Mouse (Mus musculus) heart, postnatal 4 days (tissue): ENCODE measurements around the gene Hesx1. TPM values are rescaled to one million over a fixed set of nuclear protein-coding genes. Genes with fewer than 3 reads are reported as not detected.
"Not testable (repeated sequence)": the region's sequence is repeated elsewhere in the genome, so short reads cannot be mapped to it uniquely, and the experiment has no call there.

Source experiments
- DNase-seq: peaks from one replicate; pipeline ENCODE4 v3.0.0; 2021
- total RNA-seq, 2 experiments: library from RNA; stranded (reverse); gene quantifications; 2 replicates each; pipeline ENCODE4 v1.2.3; 2021

Gene Hesx1
- total RNA-seq: under 1 TPM in 1 of 2 experiments, not detected in 1; 0.23 TPM

DNA sequence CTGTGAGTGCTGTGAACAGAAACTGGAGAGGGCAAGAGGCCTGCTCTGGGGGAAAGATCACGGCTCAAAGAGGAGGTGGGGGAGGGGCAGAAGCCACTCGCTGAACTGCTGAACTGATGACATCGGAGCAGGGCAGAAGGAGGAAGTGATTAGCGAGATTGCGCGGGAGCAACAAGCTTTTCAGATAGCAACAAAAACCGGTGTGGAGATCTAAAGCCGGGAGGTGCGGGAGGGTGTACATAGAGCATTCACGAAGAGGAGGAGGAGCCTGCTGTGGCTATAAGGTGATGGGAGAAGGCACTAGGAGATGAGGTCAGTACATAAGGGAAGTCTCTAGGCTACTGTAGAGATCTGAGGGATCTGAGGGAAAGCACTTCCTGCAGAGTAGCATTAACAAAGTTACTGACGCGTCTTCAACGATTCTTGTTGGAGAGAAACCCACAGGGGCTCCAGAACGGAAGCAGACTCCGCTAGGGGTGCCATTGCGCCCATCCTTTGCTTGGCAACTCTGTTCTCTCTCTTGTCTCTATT is at the start of gene Hesx1:
Gene Hesx1, plus strand, starts transcription at position 206 of the 531 bp plus-strand sequence.
- DNase-seq: peak; percentile 56

DNA sequence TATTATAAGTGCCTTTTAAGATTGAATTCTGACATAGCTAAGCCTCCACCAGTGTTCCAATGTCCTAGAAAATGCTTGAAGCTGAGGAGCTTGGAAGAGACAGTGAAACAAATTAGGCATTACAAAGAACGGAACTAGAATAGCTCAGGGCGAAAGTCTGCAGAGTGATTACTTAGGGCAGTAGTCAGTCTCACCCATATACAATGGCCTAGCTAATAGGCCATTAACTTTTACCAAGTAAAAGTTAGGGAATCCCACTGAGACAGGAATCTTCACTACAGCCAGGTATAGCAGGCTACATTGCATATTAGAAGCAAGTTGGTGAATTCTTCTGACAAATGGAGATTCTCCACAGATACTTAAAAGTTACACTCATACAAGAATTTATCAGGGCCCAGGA is 38.1 kb upstream of the Hesx1 start:
- not testable (repeated sequence) for DNase-seq

DNA sequence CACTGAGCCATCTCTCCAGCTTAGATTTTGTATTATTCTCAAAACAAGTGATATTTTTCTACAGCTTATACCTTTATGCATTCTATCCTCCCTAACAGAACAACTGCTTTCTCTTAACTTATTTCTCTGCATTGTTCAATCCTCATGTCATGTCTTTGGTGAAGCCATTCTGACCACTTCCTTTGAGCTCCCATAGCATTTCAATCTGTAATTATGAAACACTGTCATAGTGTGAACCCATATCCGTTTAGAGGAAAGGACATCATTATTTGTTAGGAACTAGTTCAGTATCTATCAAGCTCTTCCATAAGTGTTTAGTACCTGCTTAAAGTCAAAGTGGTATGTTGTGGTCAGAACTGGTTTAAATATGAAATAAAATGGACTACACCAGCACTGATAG is 33.7 kb upstream of the Hesx1 start:
- DNase-seq: no peak

DNA sequence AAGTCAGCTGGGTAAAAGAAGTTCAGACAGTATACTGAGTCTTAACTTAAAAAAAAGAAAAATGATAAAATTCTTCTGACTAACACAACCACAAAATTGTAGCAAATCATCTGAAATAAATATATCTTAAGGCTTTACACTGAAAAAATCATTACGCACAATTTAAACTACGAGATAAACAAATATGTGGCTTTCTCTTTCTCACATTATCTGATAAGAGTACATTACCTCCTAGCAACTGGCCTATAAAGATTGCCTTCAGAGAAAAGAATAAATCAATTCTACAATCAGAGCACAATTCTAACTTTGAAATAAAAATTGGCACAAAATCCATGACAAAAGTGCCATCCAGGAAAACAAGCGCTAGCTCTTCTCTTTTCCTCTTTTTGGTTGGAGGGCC is 25.1 kb upstream of the Hesx1 start:
- no peak for DNase-seq

DNA sequence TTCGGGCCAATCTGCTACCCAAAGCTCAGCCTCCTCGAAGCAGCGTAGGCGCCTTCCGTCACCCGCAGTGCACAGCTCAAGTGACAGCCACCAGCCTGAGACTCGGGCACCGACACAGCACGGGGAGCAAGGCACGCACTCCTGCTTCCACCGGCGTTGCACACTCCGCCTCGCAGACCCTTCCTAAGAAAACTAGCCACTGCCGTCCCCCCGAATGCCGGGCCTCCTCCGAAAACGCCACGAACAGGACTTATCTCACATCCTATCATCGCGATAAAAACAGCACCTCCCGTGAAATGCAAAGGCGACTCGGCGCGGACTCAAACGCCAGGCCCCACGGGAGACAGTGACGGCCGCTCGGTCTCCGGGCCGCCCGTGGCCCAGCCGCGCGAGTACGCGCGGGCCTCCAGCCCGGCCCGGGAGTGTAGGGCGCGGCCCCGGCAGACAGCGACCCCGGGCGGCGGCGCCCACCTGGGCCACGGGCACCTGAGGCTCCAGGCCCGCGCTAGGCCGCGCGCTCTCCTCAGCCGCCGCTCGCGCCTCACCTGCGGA is 24.3 kb upstream of the Hesx1 start:
- DNase-seq: peak; percentile 55

DNA sequence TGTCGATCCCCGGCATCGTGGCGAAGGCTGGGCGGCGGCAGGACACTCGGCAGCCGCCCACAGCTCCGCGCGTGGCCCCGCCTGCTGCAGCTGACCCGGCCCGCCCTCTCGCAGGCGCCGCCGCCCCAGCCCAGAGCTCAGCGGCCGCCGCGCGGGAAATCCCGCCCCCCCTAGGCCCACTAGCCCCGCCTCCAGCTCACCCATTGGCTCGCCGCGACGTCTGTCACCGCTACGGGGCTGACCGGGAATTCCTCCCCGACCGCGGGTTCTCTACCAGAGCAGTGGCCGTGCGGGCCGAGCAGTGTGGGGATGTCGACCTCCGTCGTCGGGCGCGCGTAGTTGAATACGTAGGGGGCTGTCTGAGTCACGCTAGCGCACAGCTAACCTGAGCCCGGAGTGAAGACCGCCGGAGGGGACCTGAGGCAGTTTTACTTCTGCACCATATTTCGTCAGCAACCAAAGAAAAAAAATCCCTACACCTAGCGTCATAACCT is 23.7 kb upstream of the Hesx1 start:
- DNase-seq: peak; percentile 99

DNA sequence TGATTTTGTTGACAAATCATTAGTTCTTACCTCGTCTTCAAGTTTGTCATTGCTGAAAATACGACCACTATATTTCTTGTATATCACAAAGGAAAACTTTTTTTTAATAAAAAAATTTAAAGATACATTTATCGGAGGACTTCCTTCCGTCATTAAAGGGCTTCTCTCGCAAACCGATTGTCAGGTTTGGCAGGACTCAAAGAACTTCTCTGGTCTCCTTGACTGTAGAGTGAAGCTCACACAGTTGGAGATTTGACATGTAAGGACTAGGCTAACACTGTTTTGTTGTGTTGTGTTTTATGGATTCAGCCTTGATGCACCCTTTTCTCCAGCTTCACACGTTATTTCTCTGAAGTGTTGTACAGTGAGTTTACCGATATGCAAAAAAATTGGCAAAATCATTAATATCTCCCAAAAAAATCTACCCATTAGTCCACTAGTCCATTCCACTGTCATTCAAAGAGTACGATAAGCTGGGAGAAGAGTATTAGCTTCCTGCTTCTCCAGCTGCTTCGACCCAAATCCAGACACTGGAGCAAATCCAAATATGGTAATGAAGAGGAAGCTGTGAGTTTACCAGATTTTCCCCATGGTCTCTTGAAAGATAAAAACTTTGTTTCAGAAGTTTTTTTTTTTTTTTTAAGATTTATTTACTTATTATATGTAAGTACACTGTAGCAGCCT is 23.0 kb upstream of the Hesx1 start, which contains the start of gene Appl1:
Gene Appl1, minus strand, starts transcription at position 127 of the 684 bp plus-strand sequence.
- DNase-seq: no peak

DNA sequence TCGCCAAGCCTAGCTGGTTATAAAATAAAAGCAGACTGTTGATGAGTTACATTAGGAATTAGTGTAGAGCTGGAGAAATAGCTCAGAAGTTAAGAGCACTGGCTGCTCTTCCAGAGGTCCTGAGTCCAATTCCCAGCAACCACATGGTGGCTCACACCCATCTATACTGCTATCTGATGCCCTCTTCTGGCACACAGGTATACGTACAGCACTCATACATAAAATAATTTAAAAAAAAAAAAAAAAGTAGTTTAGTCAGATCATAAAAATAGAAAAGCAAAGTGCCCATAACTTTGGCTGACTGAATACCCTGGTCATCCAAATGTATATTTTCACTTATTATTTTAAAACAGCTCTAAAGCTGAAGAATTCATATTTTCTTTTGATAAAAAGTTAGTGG is 21.1 kb upstream of the Hesx1 start:
- DNase-seq: no peak

DNA sequence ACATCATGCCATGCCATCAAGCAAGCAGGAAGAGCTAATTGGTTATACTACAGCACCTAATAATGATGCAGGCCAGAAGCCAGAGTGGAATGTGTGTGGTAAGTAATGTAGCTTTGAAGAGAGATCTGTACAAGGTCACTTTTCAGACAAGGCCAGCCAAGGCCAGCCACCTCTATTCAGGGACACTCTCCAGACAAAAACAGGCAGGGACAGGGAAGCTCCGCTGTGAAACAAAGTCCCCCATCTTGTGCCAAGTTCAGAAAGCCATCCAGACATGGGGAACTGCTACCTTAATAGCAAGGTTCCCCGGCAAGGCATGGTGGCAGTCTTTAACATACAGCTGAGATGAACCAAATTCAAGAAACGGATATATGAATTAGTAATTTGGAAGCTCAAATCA is 18.7 kb upstream of the Hesx1 start:
- no peak for DNase-seq

DNA sequence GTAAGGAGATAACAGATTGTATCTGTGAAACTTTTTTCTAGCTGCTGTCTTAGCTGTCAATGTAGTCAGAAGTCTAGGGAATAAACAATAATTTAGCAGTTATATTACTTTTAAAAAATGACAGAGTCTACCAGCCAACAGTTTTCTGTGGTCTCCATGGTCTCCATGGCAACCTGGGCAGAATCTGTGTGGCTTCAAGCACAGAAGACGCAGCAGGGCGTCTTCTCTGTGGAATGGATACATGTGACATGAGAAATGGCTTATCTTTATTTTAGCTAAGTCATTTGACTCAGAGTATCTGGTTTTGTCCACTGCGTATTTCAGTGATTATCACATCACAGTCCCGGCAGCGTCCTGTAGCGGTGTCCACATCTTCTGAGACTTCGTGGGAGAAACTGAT is 18.0 kb upstream of the Hesx1 start:
- DNase-seq: no peak

DNA sequence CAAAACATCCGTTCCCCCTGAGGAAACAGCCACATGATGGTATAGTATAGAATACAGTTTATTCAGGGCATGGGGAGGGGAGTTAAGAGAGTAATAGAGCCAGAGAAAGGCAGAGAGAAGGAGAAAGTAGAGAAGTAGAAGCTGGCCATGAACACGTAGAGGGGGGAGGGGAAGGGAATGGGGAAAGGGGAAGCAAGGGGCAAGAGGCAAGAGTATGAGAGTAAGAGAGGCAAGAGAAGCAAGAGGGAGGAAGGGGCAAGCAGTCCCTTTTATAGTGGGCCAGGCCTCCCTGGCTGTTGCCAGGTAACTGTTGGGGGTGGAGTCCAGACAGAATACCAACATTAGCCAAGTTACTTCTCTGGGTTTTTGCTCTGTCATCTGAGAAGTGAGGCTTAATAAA is 16.7 kb upstream of the Hesx1 start:
- no peak for DNase-seq

DNA sequence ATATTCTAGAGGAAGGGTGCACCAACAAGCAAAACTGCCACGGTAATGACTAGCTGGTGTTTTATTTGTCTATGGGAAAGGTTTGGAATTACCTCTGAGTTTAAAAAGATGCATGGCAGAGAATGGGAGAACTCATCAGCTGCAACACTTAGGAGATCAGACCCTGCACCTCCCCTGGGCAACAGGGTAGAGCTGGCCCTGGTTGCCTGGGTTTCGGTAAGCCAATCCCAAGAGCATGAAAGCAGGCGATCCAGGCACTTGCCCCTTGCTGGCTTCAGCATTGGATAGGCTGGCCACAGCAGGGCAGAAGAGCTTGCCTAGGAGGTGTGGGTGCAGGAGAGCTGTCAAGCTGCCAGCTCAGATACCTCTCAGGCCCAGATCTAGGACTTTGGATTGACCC is 14.4 kb upstream of the Hesx1 start:
- DNase-seq: no peak

DNA sequence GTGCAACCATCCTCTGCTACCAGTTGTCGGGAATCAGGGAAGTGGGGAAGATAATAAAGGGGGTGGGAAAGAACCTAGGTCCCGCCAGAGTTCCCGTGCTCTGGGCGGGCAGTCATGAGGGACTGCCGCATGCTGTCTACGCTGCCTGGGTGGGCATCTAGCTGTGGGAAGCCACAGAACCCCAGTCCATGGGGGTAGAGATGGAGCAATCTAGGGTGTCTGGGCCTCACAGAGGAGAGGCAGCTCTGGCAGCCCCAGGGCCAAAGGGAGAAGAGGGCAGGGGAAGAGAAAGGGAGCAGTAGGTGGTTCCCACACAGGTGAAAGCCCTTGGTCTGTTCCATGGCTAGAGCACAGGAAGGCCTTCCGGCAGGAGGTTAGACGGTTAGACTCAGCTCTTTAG is 13.2 kb upstream of the Hesx1 start:
- DNase-seq: no peak

DNA sequence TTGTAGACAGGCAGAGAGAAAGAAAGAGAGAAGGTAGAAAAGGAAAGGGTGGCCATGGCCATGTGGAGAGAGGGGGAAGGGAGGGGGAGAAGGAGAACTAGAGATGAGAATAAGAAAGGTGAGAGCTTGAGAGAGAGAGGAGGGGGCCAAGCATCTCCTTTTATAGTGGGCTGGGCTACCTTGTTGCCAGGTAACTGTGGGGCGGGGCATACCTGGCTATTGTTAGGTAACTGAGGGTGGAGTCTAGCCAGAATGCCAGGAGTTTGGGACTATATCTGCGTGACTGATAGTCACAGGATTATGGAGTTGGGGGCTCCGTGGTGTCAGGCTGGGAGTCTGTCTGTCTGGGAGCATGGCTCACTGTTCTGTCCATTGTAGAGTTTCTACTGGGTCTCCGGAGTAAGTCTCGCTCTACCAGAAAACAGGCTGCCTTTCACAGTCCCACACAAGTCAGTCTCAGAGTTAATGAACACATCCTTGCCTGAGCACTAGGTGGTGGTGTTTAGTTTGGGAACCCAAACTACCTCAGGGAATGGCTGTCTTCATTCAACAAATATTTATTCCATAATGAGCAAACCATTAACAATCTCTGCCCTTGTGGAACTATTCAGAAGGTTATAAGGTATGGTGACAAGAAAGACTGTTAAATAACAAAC is 12.6 kb upstream of the Hesx1 start:
- DNase-seq: no peak

DNA sequence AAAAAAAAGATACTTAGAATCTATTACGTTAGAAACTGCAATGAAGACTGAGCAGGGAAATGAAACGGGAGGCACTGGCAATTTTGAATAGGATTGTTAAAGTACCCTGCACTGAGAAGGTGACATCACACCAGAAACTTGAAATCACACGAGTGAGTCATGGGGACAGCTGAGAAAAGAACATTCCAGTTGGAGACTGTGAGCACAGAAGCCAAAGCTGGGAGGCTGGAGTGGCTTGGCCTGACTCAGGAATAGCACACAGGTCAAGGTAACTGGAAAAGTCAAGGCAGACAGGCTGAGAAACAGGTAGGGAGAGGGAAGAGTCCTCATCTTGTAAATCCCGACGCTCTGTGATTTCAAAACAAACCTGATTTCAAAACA is 12.1 kb upstream of the Hesx1 start:
- no peak for DNase-seq

DNA sequence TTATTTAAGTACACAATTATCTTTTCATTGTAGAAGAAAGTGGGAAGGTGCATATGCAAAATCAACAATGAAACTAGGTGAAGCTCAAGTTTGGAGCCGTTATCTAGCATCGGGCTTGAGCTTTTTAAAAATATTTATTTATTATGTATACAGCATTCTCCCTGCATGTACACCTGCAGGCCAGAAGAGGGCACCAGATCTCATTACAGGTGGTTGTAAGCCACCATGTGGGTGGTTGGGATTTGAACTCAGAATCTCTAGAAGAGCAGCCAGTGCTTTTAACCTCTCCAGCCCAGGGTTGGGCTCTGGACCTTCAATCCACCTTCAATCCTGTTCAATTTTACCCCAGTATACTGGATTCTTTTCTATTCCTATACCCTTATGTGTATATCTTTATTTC is 5.5 kb upstream of the Hesx1 start:
- DNase-seq: no peak

DNA sequence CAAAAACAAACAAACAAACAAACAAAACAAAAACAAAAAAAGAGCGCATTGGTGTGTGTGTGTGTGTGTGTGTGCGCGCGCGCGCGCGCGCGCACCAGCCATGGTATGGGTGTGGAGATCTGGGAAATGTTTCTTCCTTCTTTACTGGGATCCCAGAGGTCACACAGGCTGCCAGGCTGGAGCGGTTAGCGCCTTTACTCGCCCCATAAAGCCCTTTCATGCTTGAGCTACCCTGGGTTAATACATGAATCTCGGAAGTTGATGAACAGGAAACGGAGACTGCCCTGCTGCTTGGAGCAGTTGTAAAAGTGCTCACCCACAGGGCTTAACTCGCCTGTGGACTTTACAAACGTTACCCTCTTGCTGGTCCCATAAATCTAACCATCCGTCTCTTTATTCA is 2.6 kb upstream of the Hesx1 start:
- no peak for DNase-seq

DNA sequence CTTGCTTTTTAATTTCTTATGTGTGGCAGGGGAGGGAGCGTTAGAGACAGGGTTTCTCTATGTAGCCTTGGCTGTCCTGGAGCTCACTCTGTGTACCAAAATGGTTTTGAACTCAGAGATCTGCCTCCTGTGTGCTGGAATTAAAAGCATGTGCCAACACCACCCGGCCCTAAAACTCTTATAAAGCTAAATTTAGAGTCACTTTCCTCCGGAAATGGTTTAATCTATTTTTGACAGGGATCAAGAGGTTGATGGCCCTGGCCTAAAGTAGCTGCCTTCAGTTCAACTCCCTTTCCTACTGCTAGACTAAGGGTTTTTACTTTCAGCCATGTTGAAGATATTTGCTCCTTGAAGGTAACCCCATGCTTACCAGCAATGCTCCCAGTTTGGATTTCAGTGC is 789 bp upstream of the Hesx1 start:
- DNase-seq: no peak

DNA sequence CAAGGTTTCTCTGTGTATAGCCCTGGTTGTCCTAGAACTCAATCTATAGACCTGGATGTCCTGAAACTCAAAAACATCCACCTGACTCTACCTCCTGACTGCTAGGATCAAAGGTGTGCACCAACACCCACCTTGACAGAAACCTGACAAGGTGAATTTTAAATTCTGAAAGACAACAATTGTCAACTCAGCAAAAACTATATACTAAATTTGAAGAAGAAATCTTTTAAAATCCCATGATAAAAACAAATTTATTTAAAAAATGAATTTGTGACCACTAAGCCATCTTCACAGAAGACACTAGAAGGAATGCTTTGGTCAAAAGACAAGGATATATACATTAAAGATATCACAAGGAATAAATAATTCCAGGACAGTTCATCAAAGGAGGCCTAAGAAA is 2.0 kb downstream of the Hesx1 start:
- no peak for DNase-seq

DNA sequence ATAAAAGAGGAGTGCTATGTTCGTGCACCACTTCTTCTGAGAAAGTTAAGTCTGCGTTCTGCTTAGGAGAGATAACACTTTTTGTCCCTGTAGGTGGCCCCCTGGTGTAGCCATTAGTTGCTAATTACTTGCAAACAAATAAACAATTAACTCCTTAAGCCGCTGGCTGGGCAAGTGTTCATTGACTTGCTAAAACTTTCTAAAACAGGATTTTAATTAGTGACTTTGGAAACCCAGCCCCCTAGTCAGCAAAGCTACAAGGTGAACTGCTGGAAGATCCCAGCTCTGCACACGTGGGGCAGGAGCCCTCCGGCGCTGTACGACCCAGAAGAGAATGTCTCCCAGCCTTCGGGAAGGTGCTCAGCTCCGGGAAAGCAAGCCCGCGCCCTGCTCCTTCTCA is 6.2 kb downstream of the Hesx1 start:
- no peak for DNase-seq

DNA sequence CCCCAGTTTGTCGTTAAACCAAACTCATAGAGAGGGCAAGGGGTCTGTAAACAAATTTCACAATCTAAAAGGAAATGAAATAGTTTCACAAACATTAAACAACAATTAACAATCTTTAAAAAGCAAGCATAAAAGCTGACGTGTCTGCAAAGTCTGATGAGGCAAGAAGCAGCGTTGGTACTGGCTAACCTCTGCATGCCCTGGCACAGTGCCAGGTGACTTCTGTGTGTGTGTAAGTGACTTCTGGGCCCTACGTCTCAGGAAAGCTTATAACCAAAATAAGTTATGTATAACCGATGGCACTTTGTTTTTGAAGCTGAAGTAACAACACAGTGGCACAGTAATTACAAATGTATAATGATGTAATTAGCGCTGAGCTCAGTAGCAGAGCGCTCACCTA is 10.7 kb downstream of the Hesx1 start:
- no peak for DNase-seq

DNA sequence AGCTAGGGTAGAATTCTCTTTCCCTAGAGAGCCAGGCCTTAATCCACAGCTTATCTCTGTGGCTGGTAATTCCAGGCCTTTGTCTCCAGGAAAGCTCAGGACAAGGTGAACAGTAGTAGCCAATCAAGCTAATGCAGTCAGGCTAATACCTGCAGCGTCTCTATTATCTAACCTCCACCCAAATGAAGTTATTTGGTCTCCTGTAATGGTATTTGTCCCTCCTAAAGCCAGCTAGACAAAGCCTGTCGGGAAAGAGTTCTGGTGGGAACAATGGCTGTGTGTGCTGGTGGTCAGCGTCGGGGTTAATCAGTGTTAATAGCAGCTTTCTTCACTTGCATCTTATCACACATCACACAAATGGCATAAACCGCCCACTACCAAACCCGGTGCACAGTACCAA is 11.7 kb downstream of the Hesx1 start:
- no peak for DNase-seq

DNA sequence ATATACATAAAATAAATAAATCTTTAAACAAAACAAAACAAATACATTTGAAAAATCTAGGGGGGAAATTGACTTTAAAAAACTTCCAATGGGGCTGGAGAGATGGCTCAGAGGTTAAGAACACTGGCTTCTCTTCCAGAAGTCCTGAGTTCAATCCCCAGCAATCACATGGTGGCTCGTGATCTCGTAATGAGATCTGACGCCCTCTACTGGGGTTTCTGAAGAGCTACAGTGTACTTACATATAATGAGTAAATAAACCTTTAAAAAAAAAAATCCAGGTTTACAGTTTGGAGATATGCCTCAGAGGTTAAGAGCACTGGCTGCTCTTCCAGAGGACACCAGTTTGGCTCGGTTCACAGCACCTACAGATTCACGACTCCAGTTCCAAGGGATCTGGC is 17.3 kb downstream of the Hesx1 start:
- DNase-seq: no peak

DNA sequence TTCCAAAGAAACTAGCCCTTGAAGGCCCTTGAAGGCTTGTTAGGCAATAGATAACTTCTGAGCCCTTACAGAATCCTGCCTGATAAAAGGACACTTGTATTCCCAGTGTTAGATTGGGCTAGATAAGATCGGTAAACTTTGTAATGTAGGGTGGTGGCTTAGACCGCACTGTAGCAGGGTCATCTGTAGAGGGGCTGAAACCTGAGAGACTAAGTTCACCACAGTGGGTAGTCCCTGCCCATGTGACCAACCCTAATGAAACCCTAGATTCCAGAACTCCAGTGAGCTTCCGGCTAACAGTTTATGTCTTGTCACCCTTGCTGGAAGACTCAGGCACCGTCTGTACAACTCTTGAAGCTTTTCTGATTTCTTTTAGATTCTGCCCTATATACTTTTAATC is 19.4 kb downstream of the Hesx1 start:
- no peak for DNase-seq
